Mouse (Mus musculus) forebrain, embryonic 11.5 days (tissue): ENCODE data around the gene Dnajc4. TPM values are rescaled to one million over a fixed set of nuclear protein-coding genes. Genes with fewer than 3 reads are reported as not detected.

ENCODE experiments used
- ATAC-seq: fragments of 200-750 bp; cut with Nextera tagmentation; replicated peaks from 2 replicates; pipeline ENCODE4 v1.8.0; 2017; ENCODE audit warnings: moderate TSS enrichment; ENCODE audit not compliant: low FRiP score
- DNase-seq: peaks from one replicate; pipeline ENCODE4 v3.0.0-alpha.2; 2017; ENCODE audit warnings: low spot score
- H3K27ac ChIP-seq: fragments of 300-500 bp; sonication (generic); 2 replicates; pipeline ENCODE4 v1.5.1; 2014; ENCODE audit warnings: low read depth, low read length
- H3K27me3 ChIP-seq: fragments of 300-500 bp; sonication (generic); 2 replicates; pipeline ENCODE4 v1.6.1; 2014; ENCODE audit warnings: mild to moderate bottlenecking, low read length, mixed read lengths; ENCODE audit not compliant: control insufficient read depth, insufficient read depth
- H3K36me3 ChIP-seq: fragments of 300-500 bp; sonication (generic); 2 replicates; pipeline ENCODE4 v1.6.1; 2014; ENCODE audit warnings: mild to moderate bottlenecking, low read length, moderate library complexity, mixed read lengths; ENCODE audit not compliant: control insufficient read depth, insufficient read depth
- H3K4me1 ChIP-seq: fragments of 300-500 bp; sonication (generic); replicated peaks from 2 replicates; pipeline ENCODE4 v1.6.1; 2014; ENCODE audit warnings: low read length, mixed read lengths; ENCODE audit not compliant: control insufficient read depth, insufficient read depth
- H3K4me2 ChIP-seq: fragments of 300-500 bp; sonication (generic); 2 replicates; pipeline ENCODE4 v1.6.1; 2014; ENCODE audit warnings: low read depth, mild to moderate bottlenecking, low read length, moderate library complexity, mixed read lengths; ENCODE audit not compliant: severe bottlenecking
- H3K4me3 ChIP-seq: fragments of 300-500 bp; sonication (generic); 2 replicates; pipeline ENCODE4 v1.5.1; 2014; ENCODE audit warnings: low read depth, low read length
- H3K9ac ChIP-seq: fragments of 300-500 bp; sonication (generic); 2 replicates; pipeline ENCODE4 v1.6.1; 2014; ENCODE audit warnings: low read length
- H3K9me3 ChIP-seq: fragments of 300-500 bp; sonication (generic); 2 replicates; pipeline ENCODE4 v1.6.1; 2016; ENCODE audit warnings: low read length, mixed read lengths; ENCODE audit not compliant: control insufficient read depth
- WGBS: fragments of 180-500 bp; shearing (Covaris S2); extraction: QIAGEN DNeasy Blood & Tissue Kit; methylation state at CpG from one replicate; pipeline ENCODE4 v1.1.7; 2014; 5-methylcytosine and 5-hydroxymethylcytosine counted together
- polyA plus RNA-seq: library from polyadenylated mRNA; unstranded; fragments of >200 nt; fragmentation: Nextera tagmentation; extraction: Ambion mirVana; gene quantifications from 2 replicates; pipeline ENCODE4 v1.2.1, GENCODE M21; 2014

The Dnajc4 gene
- polyA plus RNA-seq, 1 experiment from 2014 or later = 14.5 TPM

DNA sequence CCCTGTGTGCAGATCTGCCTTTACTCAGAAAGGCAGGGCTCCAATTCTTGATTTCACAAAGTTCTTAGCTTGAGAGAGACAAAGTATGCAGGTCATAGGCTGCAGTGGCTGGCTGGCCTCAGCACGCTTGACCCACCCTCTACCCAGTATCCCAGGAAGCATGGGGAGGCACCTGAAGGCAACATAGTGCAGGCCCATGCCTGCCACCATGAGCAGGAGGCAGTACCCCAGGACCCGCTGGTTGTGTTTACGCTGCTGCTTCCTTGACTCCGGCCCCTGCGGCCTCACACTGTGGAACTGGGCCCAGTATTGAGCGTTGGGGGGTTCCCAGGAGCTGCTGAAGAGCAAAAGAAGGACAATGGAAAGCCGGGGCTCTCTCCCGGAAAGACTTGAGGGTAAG, 3.1 kb downstream of the Dnajc4 start:
- Histone ChIP-seq H3K9ac (no peak overlapping the region), H3K4me2 (no peak overlapping the region), H3K4me1 (peaks cover 16% of the 10 kb centered on the region), H3K4me3 (no peak overlapping the region), H3K9me3 (no peaks in the 10 kb centered on the region), H3K27me3 (no peaks in the 10 kb centered on the region), H3K27ac (no peak overlapping the region), H3K36me3 (peaks cover 3% of the 10 kb centered on the region; the same call in 1 of the 2 replicates)
- DNase-seq (no peak), ATAC-seq (no peak)
- WGBS = 83% methylated on average over 8 of the region's 8 CpGs

DNA sequence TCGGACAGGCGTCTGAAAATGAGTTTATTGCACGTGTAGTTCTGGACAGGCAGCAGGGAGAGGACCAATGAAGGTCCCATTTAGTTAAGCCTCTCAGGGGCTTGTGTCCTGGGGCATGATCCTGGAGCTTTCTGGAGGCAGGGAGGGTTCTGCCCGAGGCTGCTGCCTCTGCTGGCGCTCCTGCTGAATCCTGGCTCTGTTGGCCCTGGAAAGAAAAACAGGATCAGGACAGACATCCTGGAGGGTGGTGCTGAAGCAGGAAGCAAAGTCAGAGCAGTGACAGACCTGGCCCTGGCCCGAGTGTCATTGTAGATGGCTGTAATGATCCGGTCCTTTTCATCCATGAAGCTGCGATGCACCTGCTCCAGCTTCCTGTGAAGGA, 4.5 kb downstream of the Dnajc4 start:
- H3K4me2 ChIP-seq = peak overlapping the region; percentile 96
- H3K4me3 ChIP-seq = peak overlapping the region; percentile 87
- 8% methylated on average over 8 of the region's 8 CpGs for WGBS
- H3K27ac ChIP-seq = 0 out of 2 replicates have a peak overlapping the region, but pooled peaks have one; percentile 12
- peak overlapping the region; percentile 89 for H3K9ac ChIP-seq
- H3K36me3 ChIP-seq = peaks cover 3% of the 10 kb centered on the region; the same call in 1 of the 2 replicates
- DNase-seq = no peak
- H3K4me1 ChIP-seq = peaks cover 12% of the 10 kb centered on the region
- H3K9me3 ChIP-seq = no peaks in the 10 kb centered on the region
- H3K27me3 ChIP-seq = no peaks in the 10 kb centered on the region
- ATAC-seq = peak; percentile 4; the same call in 1 of the 2 replicates

DNA sequence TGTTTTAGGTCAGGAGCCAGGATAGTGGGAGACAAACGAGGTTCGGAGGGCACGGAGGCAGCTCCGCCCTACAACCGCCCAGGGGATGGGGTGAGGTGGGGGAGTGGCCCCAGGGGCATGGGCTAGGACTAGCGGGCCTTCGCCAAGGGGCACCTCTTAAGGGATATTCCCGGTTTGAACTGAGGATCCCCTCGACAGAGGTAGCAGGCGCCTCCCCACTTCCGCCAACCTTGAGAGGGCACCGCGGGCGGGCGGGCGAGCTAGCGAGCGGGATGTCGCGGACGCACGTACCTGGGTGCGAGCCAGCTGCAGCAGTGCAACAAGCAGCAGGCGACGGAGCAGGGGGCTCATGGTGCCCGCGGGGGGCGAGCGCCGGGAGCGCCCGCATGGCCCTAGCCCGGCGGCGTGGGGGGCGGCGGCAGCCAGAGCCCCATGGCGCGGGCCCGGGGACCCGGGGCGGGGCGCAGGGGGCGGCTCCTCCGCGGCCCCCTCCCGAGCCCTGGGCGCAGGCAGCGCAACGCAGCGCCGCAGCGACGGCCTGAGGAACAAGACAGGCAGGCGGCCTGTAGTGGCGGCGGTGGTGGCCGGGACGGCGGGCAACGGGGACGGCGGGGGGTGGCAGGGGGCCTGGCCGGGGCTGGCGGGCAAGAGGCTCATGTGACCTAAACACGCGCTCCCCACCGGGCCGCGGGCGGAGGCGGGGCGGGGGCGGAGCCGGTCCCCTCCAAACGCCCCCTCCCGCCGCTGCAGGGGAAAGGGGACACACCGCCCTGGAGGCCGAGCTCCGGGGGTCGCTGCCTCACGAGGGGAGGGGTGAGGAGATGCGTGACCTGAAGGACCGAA, 5.1 kb downstream of the Dnajc4 start, which contains the start of gene Vegfb:
Gene Vegfb (minus strand): TSS at position 591 of the 843 bp plus-strand sequence.
- H3K9ac ChIP-seq = peak within 1 kb of the TSS; percentile 89
- ATAC-seq (peak; percentile 60), DNase-seq (peak; percentile 84)
- peaks cover 10% of the 10 kb centered on the region for H3K4me1 ChIP-seq
- H3K4me2 ChIP-seq = peak within 1 kb of the TSS; percentile 96
- no peaks in the 10 kb centered on the region for H3K9me3 ChIP-seq
- peak within 1 kb of the TSS; percentile 72 for H3K27ac ChIP-seq
- 1% methylated on average over 75 of the region's 85 CpGs for WGBS
- H3K4me3 ChIP-seq = peak within 1 kb of the TSS; percentile 87
- H3K36me3 ChIP-seq = peaks cover 3% of the 10 kb centered on the region; the same call in 1 of the 2 replicates
- H3K27me3 ChIP-seq = no peaks in the 10 kb centered on the region

DNA sequence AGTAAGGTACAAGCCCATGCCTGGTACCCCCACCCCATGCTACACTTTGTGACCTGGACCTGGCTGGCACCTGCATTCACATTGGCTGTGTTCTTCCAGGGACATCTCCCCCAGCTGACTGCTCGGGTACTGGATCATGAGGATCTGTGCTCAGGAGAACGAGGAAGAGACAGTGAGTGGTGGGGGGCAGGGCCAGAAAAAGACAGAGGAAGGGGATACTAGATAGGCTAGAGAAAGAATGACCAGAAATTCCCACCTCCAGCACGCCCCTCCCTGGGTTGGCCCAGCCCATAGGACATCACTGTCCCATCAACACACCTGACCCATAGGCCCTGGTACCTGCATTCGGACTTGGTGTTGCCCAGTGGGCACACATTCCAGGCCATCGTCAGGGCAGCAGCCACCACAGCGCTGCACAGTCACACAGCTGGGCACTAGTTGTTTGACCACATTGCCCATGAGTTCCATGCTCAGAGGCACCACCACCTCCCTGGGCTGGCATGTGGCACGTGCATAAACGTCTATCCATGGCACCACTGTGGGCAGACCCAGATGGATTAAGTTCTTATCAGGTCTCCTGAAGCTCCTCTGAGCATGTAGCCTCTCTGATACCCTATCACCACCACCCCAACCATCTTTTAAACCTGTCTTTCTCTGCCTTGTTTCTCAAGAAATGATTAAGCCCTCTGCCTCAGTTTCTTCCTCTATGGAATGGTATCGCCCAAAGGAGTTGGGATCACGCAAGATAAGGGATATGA, 6.2 kb downstream of the Dnajc4 start:
- Histone ChIP-seq H3K27me3 (no peaks in the 10 kb centered on the region), H3K9me3 (no peaks in the 10 kb centered on the region), H3K27ac (no peak overlapping the region), H3K4me3 (peak overlapping the region; percentile 87), H3K36me3 (peaks cover 3% of the 10 kb centered on the region; the same call in 1 of the 2 replicates), H3K9ac (peak overlapping the region; percentile 89), H3K4me1 (peaks cover 10% of the 10 kb centered on the region), H3K4me2 (peak overlapping the region; percentile 96)
- DNase-seq (no peak), ATAC-seq (no peak)
- 82% methylated on average over 10 of the region's 10 CpGs for WGBS

DNA sequence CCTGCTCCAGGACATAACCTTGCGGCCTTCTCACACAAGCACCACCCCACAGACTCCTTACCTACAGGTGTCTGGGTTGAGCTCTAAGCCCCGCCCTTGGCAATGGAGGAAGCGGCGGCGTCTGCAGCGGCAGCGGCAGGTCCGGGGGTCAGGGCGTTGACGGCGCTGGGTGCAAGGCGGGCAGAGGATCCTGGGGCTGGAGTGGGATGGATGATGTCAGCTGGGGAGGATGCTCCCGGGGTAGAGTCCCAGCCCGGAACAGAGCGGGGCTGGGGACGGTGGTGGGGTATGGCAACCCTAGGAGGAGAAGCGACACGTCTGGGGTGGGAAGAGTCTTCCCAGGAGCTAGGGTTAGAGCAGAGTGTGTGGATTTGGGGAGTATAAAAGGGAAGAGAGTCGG, 7.1 kb downstream of the Dnajc4 start:
- no peak for ATAC-seq
- H3K9me3 ChIP-seq = no peaks in the 10 kb centered on the region
- H3K36me3 ChIP-seq = peaks cover 3% of the 10 kb centered on the region; the same call in 1 of the 2 replicates
- H3K9ac ChIP-seq = no peak overlapping the region
- no peak for DNase-seq
- 86% methylated on average over 19 of the region's 19 CpGs for WGBS
- H3K27me3 ChIP-seq = no peaks in the 10 kb centered on the region
- no peak overlapping the region for H3K4me3 ChIP-seq
- no peak overlapping the region for H3K27ac ChIP-seq
- no peak overlapping the region for H3K4me2 ChIP-seq
- peaks cover 10% of the 10 kb centered on the region for H3K4me1 ChIP-seq

DNA sequence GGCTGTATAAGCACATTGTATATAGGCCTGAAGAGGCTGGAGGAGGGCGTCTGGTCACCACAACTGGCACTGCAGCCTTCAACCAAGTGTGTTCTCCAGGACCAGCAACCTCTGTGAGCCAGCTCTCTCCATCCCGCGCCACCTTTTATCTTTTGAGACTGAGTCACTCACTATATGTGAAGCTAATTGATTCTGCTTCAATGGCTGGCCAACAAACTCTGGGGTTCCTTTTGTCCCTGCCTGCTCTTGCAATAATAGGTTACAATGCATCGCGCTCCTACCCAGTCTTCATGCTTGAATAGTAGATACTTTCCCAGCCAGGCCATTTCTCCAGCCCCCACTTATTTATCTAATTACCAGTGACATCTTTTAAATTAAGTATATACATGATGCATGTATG, 8.8 kb downstream of the Dnajc4 start:
- Histone ChIP-seq H3K27ac (no peak overlapping the region), H3K9me3 (no peaks in the 10 kb centered on the region), H3K4me3 (no peak overlapping the region), H3K9ac (no peak overlapping the region), H3K36me3 (peaks cover 3% of the 10 kb centered on the region; the same call in 1 of the 2 replicates), H3K4me2 (no peak overlapping the region), H3K27me3 (no peaks in the 10 kb centered on the region), H3K4me1 (peaks cover 16% of the 10 kb centered on the region)
- WGBS = 33% methylated on average over 5 of the region's 5 CpGs
- DNase-seq (no peak), ATAC-seq (no peak)

DNA sequence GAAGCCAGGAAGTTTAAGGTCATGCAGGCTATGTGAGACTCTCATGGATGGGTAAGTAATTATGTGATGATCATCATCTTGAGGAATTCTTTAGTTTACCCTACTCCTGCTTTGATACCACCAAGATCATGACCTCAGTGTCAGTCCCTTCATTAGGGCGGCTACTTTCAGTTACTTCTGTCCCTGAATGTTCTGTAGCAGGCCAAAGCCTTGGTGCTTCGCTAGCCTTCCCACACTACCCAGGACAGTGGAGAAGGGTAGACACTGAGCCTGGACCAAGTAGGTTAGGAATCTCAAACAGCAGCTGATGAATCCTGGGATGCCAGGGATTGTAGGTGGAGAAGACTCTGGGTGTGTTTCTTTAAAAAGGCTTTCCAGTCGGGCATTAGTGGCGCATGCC, 10.9 kb downstream of the Dnajc4 start:
- Histone ChIP-seq H3K4me2 (no peak overlapping the region), H3K27ac (no peak overlapping the region), H3K36me3 (peaks cover 3% of the 10 kb centered on the region; the same call in 1 of the 2 replicates), H3K4me3 (no peak overlapping the region), H3K9ac (no peak overlapping the region), H3K9me3 (no peaks in the 10 kb centered on the region), H3K27me3 (no peaks in the 10 kb centered on the region), H3K4me1 (peaks cover 20% of the 10 kb centered on the region)
- DNase-seq = no peak
- no peak for ATAC-seq
- 88% methylated on average over 4 of the region's 4 CpGs for WGBS

DNA sequence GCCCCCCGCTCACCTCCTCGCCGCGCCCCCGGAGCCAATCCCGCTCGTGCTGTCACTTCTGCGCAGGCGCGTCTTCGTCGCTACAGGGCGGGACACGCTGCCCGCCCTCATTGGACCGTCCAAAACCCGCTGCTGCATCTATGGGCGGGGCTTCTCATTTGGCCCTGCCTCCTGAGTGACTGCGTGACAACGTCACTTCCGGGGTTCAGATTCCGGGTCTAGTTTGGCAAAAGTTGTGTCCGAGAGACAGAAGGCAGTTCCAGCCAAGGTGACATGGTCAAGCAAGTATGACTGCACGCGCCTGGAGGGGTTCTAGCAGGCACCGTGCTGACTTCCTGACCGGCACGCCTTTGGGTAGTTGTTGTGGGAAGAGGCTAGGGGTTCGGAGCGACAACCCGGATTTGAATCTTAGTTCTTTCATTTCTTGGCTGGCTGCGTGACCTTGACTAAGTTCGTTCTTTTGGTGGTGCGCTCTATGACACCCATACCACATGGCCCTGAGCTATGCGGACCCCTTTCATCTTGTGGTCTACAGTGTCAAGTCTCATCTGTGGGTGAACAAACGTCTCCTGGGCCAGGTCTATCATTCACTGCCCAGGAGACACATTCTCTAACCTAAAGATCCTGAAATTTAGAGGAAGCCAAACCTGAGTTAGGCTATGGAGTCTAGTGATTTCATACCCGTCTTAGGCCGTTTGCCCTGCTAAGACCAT, 11.8 kb downstream of the Dnajc4 start, which contains the start of gene Fkbp2:
Gene Fkbp2 (minus strand): TSS at position 121 of the 713 bp plus-strand sequence.
- Histone ChIP-seq H3K4me1 (peaks cover 22% of the 10 kb centered on the region), H3K9me3 (no peaks in the 10 kb centered on the region), H3K9ac (peak within 1 kb of the TSS; percentile 77), H3K27ac (peak within 1 kb of the TSS; percentile 86), H3K4me2 (peak within 1 kb of the TSS; percentile 67), H3K4me3 (peak within 1 kb of the TSS; percentile 42), H3K36me3 (peaks cover 3% of the 10 kb centered on the region; the same call in 1 of the 2 replicates), H3K27me3 (no peaks in the 10 kb centered on the region)
- ATAC-seq = peak; percentile 85
- 2% methylated on average over 38 of the region's 38 CpGs for WGBS
- peak; percentile 98 for DNase-seq
